Comparison of ENCODE assay signal across 8 mouse cellular contexts in the genomic region with DNA sequence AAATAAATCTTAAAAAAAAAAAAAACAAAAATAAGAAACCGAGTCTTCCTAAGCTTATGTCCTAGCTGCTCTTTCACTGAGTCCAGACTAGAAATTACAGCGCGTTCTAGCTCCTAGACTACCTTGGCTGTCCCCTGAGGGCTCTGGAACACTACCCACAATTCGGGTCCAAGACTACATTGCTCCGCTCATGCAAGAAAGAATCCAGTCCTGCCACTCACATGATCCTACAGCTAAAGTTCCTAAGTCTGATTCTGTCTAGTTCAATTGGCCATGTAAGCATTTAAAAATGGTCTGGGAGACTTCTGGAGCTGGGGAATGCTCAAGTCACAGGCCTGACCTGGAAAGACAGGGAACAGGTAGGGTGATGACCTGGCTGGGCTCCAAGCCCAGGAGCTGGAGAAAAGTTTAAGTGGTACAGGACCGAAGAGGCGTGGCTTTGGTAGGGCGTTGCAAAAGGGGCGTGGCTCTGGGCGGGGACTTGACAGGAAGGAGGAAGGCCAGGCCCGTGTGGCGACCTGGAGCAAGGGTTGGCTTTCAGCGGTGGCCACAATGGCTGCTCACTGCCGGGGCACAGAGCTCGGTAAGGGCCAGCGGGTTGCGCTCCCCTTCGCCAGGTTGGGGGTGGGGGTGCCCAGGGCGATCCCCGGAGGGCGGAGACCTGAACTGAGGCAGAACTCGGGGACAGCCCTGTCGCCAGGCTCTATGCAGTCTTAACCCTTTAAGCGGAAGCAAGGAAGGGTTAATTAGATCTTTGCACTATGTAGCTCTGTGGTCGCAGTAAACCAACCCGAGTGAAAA. TPM values are rescaled to one million over a fixed set of nuclear protein-coding genes. Genes with fewer than 3 reads are reported as not detected.
DNase-seq lines count a peak whose midpoint lies in the region; ATAC-seq and TF ChIP-seq lines count a peak whose summit lies in the region.

TSS of gene Dera (plus strand) at position 491 of the 801 bp plus-strand sequence.

- TF ChIP-seq EP300 in MEL (IDR thresholded peaks at IDR 0.05; ENCODE audit: low read depth in 1 of 2, low read length in 2 of 2) = peak in 1 of 2 experiments; percentile 40; a peak in 2 of 4 replicates

- peak; percentile 92 for DNase-seq in MEL (ENCODE audit: low read depth, low spot score)
- DNase-seq in cerebellum, adult 11 months = peak; percentile 55
- DNase-seq in forebrain, embryonic 14.5 days (ENCODE audit: low spot score) = peak; percentile 73
- DNase-seq in heart, postnatal 36 days = peak; percentile 75 to 82
- DNase-seq in layer of hippocampus, adult 2 months (ENCODE audit: low spot score in 2 of 2) = peak; percentile 41 to 58
- DNase-seq in lung, postnatal 14 days = peak; percentile 89
- peak; percentile 83 for DNase-seq in ovary, postnatal 36 days (ENCODE audit: low spot score)
- peak; percentile 97 for DNase-seq in thymus, postnatal 4 days

- no peaks in the 10 kb centered on the region for H3K27me3 ChIP-seq in MEL (ENCODE audit: control insufficient read depth in 1 of 2, insufficient read depth in 2 of 2, low read length in 2 of 2)
- H3K27me3 ChIP-seq in forebrain, embryonic 14.5 days (replicated peaks; ENCODE audit: control insufficient read depth, insufficient read depth, low read length) = no peaks in the 10 kb centered on the region

- no peaks in the 10 kb centered on the region for H3K4me1 ChIP-seq in MEL (ENCODE audit: control insufficient read depth in 1 of 2, insufficient read depth in 2 of 2, low read length in 2 of 2)
- H3K4me1 ChIP-seq in forebrain, embryonic 14.5 days (ENCODE audit: control insufficient read depth, insufficient read depth, low read length) = peaks cover 3% of the 10 kb centered on the region; the same call in 1 of the 2 replicates

- ATAC-seq in forebrain, embryonic 14.5 days = peak; percentile 78

- peak within 1 kb of the TSS; percentile 82 for H3K9ac ChIP-seq in MEL (ENCODE audit: control insufficient read depth, low read depth, low read length, poor library complexity, severe bottlenecking)
- H3K9ac ChIP-seq in forebrain, embryonic 14.5 days (ENCODE audit: low read length) = peak within 1 kb of the TSS; percentile 63

- no peak for TF ChIP-seq CTCF in MEL (IDR thresholded peaks at IDR 0.05 in 2 of 3, conservative IDR thresholded peaks at IDR 0.05 in 1 of 3; ENCODE audit: control insufficient read depth in 1 of 3, insufficient read depth in 1 of 3, low read depth in 2 of 3, low read length in 3 of 3, poor library complexity in 1 of 3, severe bottlenecking in 1 of 3)
- no peak for TF ChIP-seq CTCF in layer of hippocampus, adult 2 months (conservative IDR thresholded peaks at IDR 0.05)

- H3K4me2 ChIP-seq in forebrain, embryonic 14.5 days (ENCODE audit: low read length) = peak within 1 kb of the TSS; percentile 68

- no peaks in the 10 kb centered on the region for H3K9me3 ChIP-seq in MEL (replicated peaks; ENCODE audit: insufficient read depth, low read length)
- no peaks in the 10 kb centered on the region for H3K9me3 ChIP-seq in forebrain, embryonic 14.5 days (replicated peaks; ENCODE audit: control insufficient read depth, low read length)

- WGBS in forebrain, embryonic 14.5 days = 11% methylated on average over 26 of the region's 26 CpGs

- H3K36me3 ChIP-seq in MEL (ENCODE audit: control insufficient read depth in 1 of 2, insufficient read depth in 2 of 2, low read length in 2 of 2) = peaks cover 3 to 4% of the 10 kb centered on the region in 2 experiments; a peak in 3 of 4 replicates
- peaks cover 30% of the 10 kb centered on the region for H3K36me3 ChIP-seq in forebrain, embryonic 14.5 days (ENCODE audit: control insufficient read depth, insufficient read depth, low read length)

- peak within 1 kb of the TSS; percentile 60 for H3K27ac ChIP-seq in MEL (ENCODE audit: control insufficient read depth, low read depth, low read length)
- H3K27ac ChIP-seq in forebrain, embryonic 14.5 days (ENCODE audit: low read depth, low read length) = no peak within 1 kb of the TSS
- peak within 1 kb of the TSS; percentile 69; the same call in 1 of the 2 replicates for H3K27ac ChIP-seq in layer of hippocampus, adult 2 months

- TF ChIP-seq POLR2A in MEL (IDR thresholded peaks at IDR 0.05; ENCODE audit: control insufficient read depth in 1 of 2, insufficient read depth in 1 of 2, low read depth in 1 of 2, low read length in 2 of 2, poor library complexity in 1 of 2) = peak; percentile 89 to 91

- intact Hi-C loops in heart, postnatal 36 days (cut with DNase I) = no loop called here

- H3K79me2 ChIP-seq in MEL (ENCODE audit: control insufficient read depth, insufficient read depth, low read length, poor library complexity) = no peaks in the 10 kb centered on the region; the same call in 1 of the 2 replicates

- no peak for TF ChIP-seq RAD21 in MEL (IDR thresholded peaks at IDR 0.05; ENCODE audit: low read depth, low read length)

- peak within 1 kb of the TSS; percentile 77 to 92 for H3K4me3 ChIP-seq in MEL (ENCODE audit: control insufficient read depth in 1 of 2, insufficient read depth in 1 of 2, low read depth in 2 of 2, low read length in 2 of 2)
- peak within 1 kb of the TSS; percentile 45 for H3K4me3 ChIP-seq in forebrain, embryonic 14.5 days (ENCODE audit: low read depth, low read length)
- H3K4me3 ChIP-seq in layer of hippocampus, adult 2 months = peak within 1 kb of the TSS; percentile 79

TF ChIP-seq in MEL, 35 proteins besides CTCF, POLR2A, EP300 and RAD21:
- no peak for TF ChIP-seq CHD1 (IDR thresholded peaks at IDR 0.05; ENCODE audit: low read depth, low read length)
- peak; percentile 92 for TF ChIP-seq NELFE (IDR thresholded peaks at IDR 0.05; ENCODE audit: low read depth, low read length)
- TF ChIP-seq RCOR1 (IDR thresholded peaks at IDR 0.05; ENCODE audit: low read depth, low read length) = no peak
- no peak for TF ChIP-seq GATA1 (IDR thresholded peaks at IDR 0.05; ENCODE audit: low read depth, low read length)
- TF ChIP-seq E2F4 (IDR thresholded peaks at IDR 0.05; ENCODE audit: borderline replicate concordance, low read depth, low read length) = no peak
- no peak for TF ChIP-seq USF1 (IDR thresholded peaks at IDR 0.05; ENCODE audit: low read depth, low read length)
- no peak for TF ChIP-seq ZC3H11A (IDR thresholded peaks at IDR 0.05; ENCODE audit: low read depth, low read length)
- TF ChIP-seq ZMIZ1 (IDR thresholded peaks at IDR 0.05; ENCODE audit: low read depth, low read length) = no peak
- 0 out of 2 replicates have a peak, but pooled peaks have one; percentile 64 for TF ChIP-seq MYC (IDR thresholded peaks at IDR 0.05; ENCODE audit: low read depth, low read length)
- TF ChIP-seq TAL1 (IDR thresholded peaks at IDR 0.05; ENCODE audit: low read length) = no peak
- TF ChIP-seq SMC3 (IDR thresholded peaks at IDR 0.05; ENCODE audit: low read depth, low read length) = no peak
- TF ChIP-seq JUND (IDR thresholded peaks at IDR 0.05; ENCODE audit: low read depth, low read length) = no peak
- peak; percentile 81 for TF ChIP-seq ELF1 (IDR thresholded peaks at IDR 0.05; ENCODE audit: low read depth, low read length)
- TF ChIP-seq GABPA (IDR thresholded peaks at IDR 0.05; ENCODE audit: low read depth, low read length) = no peak
- TF ChIP-seq TCF12 (IDR thresholded peaks at IDR 0.05; ENCODE audit: low read depth, low read length) = peak; percentile 56; the same call in 1 of the 2 replicates
- no peak for TF ChIP-seq ETS1 (IDR thresholded peaks at IDR 0.05; ENCODE audit: low read depth, low read length)
- peak; percentile 91 for TF ChIP-seq POLR2AphosphoS2 (IDR thresholded peaks at IDR 0.05; ENCODE audit: low read length)
- TF ChIP-seq CHD2 (IDR thresholded peaks at IDR 0.05; ENCODE audit: low read length) = no peak
- no peak for TF ChIP-seq BHLHE40 (IDR thresholded peaks at IDR 0.05; ENCODE audit: borderline replicate concordance, low read depth, low read length)
- TF ChIP-seq MYB (IDR thresholded peaks at IDR 0.05; ENCODE audit: low read depth, low read length) = no peak
- no peak for TF ChIP-seq MAX (IDR thresholded peaks at IDR 0.05; ENCODE audit: low read length)
- TF ChIP-seq UBTF (IDR thresholded peaks at IDR 0.05; ENCODE audit: borderline replicate concordance, insufficient read depth, low read depth, low read length) = no peak
- peak; percentile 67; the same call in 1 of the 2 replicates for TF ChIP-seq HCFC1 (IDR thresholded peaks at IDR 0.05; ENCODE audit: low read depth, low read length)
- TF ChIP-seq MAFK (IDR thresholded peaks at IDR 0.05; ENCODE audit: borderline replicate concordance, low read depth, low read length) = no peak
- TF ChIP-seq MXI1 (IDR thresholded peaks at IDR 0.05; ENCODE audit: low read depth, low read length) = no peak; the same call in 1 of the 2 replicates
- TF ChIP-seq SIN3A (IDR thresholded peaks at IDR 0.05; ENCODE audit: low read length) = peak; percentile 51; the same call in 1 of the 2 replicates
- no peak for TF ChIP-seq KAT2A (conservative IDR thresholded peaks at IDR 0.05; ENCODE audit: low read depth, low read length)
- TF ChIP-seq ZKSCAN1 (IDR thresholded peaks at IDR 0.05; ENCODE audit: low read depth, low read length) = no peak
- TF ChIP-seq MAZ (IDR thresholded peaks at IDR 0.05; ENCODE audit: low read depth, low read length) = no peak
- no peak for TF ChIP-seq ZNF384 (IDR thresholded peaks at IDR 0.05; ENCODE audit: low read depth, low read length)
- TF ChIP-seq POLR2AphosphoS5 (IDR thresholded peaks at IDR 0.05; ENCODE audit: borderline replicate concordance, low read depth, low read length) = 0 out of 2 replicates have a peak, but pooled peaks have one; percentile 71
- TF ChIP-seq MEF2A (IDR thresholded peaks at IDR 0.05; ENCODE audit: extremely low read depth, insufficient replicate concordance, low read depth, low read length, poor library complexity, severe bottlenecking) = no peak
- TF ChIP-seq USF2 (IDR thresholded peaks at IDR 0.05; ENCODE audit: borderline replicate concordance in 1 of 2, insufficient read depth in 1 of 2, low read depth in 1 of 2, low read length in 2 of 2) = no peak
- TF ChIP-seq TBP (IDR thresholded peaks at IDR 0.05; ENCODE audit: low read depth, low read length) = peak; percentile 67; the same call in 1 of the 2 replicates
- no peak for TF ChIP-seq NRF1 (IDR thresholded peaks at IDR 0.05; ENCODE audit: insufficient read depth, low read depth, low read length, poor library complexity, severe bottlenecking)
TF ChIP-seq in MEL: peak in this region for 9.

RNA-seq across cellular contexts. Expression of gene Dera, which starts in this region (rescaled TPM):
- 39.4 and 44.8 TPM in 2 replicates for total RNA-seq in MEL (2012; rRNA removed)
- 10 to 100 TPM in 1 of 2 experiments, not detected in 1; 56.9 TPM for polyA plus RNA-seq in MEL (2012; ENCODE audit: insufficient read depth in 1 of 2, insufficient read length in 2 of 2, low read depth in 1 of 2, low replicate concordance in 2 of 2, missing spikeins in 1 of 2)
- 12.8 and 17.8 TPM in 2 replicates for polyA plus RNA-seq in forebrain, embryonic 14.5 days (2014; fragmentation: Nextera tagmentation; extraction: Ambion mirVana)
- 1 to 10 TPM; 6.1 to 6.2 TPM for total RNA-seq in heart, postnatal 36 days (2021)
- total RNA-seq in layer of hippocampus, adult 2 months (2021) = 1 to 10 TPM; 5.1 to 6.1 TPM
